Comparison of ENCODE assay signal across 11 mouse cellular contexts in genomic region chr2:136059029-136059669, GRCm38 (mm10). TPM values are rescaled to one million over a fixed set of nuclear protein-coding genes. Genes with fewer than 3 reads are reported as not detected.
DNase-seq lines count a peak whose midpoint lies in the region; ATAC-seq lines count a peak whose summit lies in the region.
"Had no signal": no experiment of that assay in that cellular context is flagged by ENCODE, and none has a peak within 500 bp of the region (broad histone marks: within the 10 kb centered on the region; RNA-seq: fewer than 3 reads in every experiment).

No protein-coding gene starts in this region.

- no peak for ATAC-seq in intestine, embryonic 16.5 days
- ATAC-seq in stomach, embryonic 16.5 days (ENCODE audit: insufficient read depth, low FRiP score) = no peak

- peak overlapping the region; percentile 11; the same call in 1 of the 2 replicates for H3K4me3 ChIP-seq in intestine, embryonic 16.5 days (ENCODE audit: low read length)
- H3K4me3 ChIP-seq in stomach, embryonic 16.5 days (replicated peaks; ENCODE audit: low read length) = no peak overlapping the region
- H3K4me3 ChIP-seq: liver, embryonic 13.5 days had no signal

- no peak overlapping the region for H3K27ac ChIP-seq in intestine, embryonic 16.5 days (ENCODE audit: low read length)
- no peak overlapping the region for H3K27ac ChIP-seq in stomach, embryonic 16.5 days (ENCODE audit: low read length)
- H3K27ac ChIP-seq: liver, embryonic 13.5 days had no signal

- 3% methylated on average over 37 of the region's 37 CpGs for WGBS in intestine, embryonic 16.5 days
- 2% methylated on average over 37 of the region's 37 CpGs for WGBS in stomach, embryonic 16.5 days

- no peaks in the 10 kb centered on the region for H3K36me3 ChIP-seq in intestine, embryonic 16.5 days (ENCODE audit: control insufficient read depth, insufficient read depth, low read length)
- H3K36me3 ChIP-seq in stomach, embryonic 16.5 days (ENCODE audit: control insufficient read depth, insufficient read depth, low read length) = no peaks in the 10 kb centered on the region
- H3K36me3 ChIP-seq: liver, embryonic 13.5 days had no signal

- H3K4me2 ChIP-seq in intestine, embryonic 16.5 days (ENCODE audit: low read depth, low read length) = no peak overlapping the region
- peak overlapping the region; percentile 14; the same call in 1 of the 2 replicates for H3K4me2 ChIP-seq in stomach, embryonic 16.5 days (ENCODE audit: low read depth, low read length)
- H3K4me2 ChIP-seq: liver, embryonic 13.5 days had no signal

- no peaks in the 10 kb centered on the region for H3K9me3 ChIP-seq in intestine, embryonic 16.5 days (ENCODE audit: control insufficient read depth, low read length)
- H3K9me3 ChIP-seq in stomach, embryonic 16.5 days (replicated peaks; ENCODE audit: control insufficient read depth, low read length) = no peaks in the 10 kb centered on the region
- H3K9me3 ChIP-seq: liver, embryonic 13.5 days had no signal

- H3K9ac ChIP-seq in intestine, embryonic 16.5 days (ENCODE audit: low read depth, low read length) = no peak overlapping the region
- no peak overlapping the region for H3K9ac ChIP-seq in stomach, embryonic 16.5 days (ENCODE audit: low read length)
- H3K9ac ChIP-seq: liver, embryonic 13.5 days had no signal

- DNase-seq in cerebellum, postnatal 25 days = peak; percentile 13 to 14
- DNase-seq in cerebellum, adult 11 months = no peak
- DNase-seq in right cerebral cortex, postnatal 4 days = peak; percentile 3
- no peak for DNase-seq in right cerebral cortex, postnatal 36 days (ENCODE audit: low spot score in 2 of 2)
- DNase-seq in lung, postnatal 10 days = no peak
- no peak for DNase-seq in left cerebral cortex, adult 11 months (ENCODE audit: low spot score)
- DNase-seq: liver, embryonic 13.5 days had no signal

- no peaks in the 10 kb centered on the region for H3K4me1 ChIP-seq in intestine, embryonic 16.5 days (ENCODE audit: control insufficient read depth, insufficient read depth, low read length)
- H3K4me1 ChIP-seq in stomach, embryonic 16.5 days (ENCODE audit: control insufficient read depth, insufficient read depth, low read length) = no peaks in the 10 kb centered on the region
- H3K4me1 ChIP-seq: liver, embryonic 13.5 days had no signal

- H3K27me3 ChIP-seq in intestine, embryonic 16.5 days (replicated peaks; ENCODE audit: control insufficient read depth, insufficient read depth, low read length) = peaks cover 34% of the 10 kb centered on the region
- peaks cover 37% of the 10 kb centered on the region for H3K27me3 ChIP-seq in stomach, embryonic 16.5 days (ENCODE audit: control insufficient read depth, insufficient read depth, low read length)

RNA-seq across cellular contexts. Expression of gene Lamp5, which starts 7.1 kb away (rescaled TPM):
- polyA plus RNA-seq in intestine, embryonic 16.5 days (2015; fragmentation: Nextera tagmentation; extraction: Ambion mirVana) = not detected in 2 replicates
- polyA plus RNA-seq in stomach, embryonic 16.5 days (2015; fragmentation: Nextera tagmentation; extraction: Ambion mirVana) = 0.23 and 0.32 TPM in 2 replicates
- polyA plus RNA-seq: C2C12; small intestine, adult 2 months had no signal

Comparison
In these comparisons a context has a peak if more than half of its experiments do, and no peak if none do; other contexts are left out.
1. DNase-seq: peak in cerebellum, postnatal 25 days (2 of 2) and right cerebral cortex, postnatal 4 days (single experiment); none in cerebellum, adult 11 months (single experiment), right cerebral cortex, postnatal 36 days (0 of 2), lung, postnatal 10 days (single experiment) and left cerebral cortex, adult 11 months (single experiment).